Mouse (Mus musculus) embryonic facial prominence, embryonic 14.5 days (tissue): ENCODE measurements around the gene Bcdin3d. TPM values are rescaled to one million over a fixed set of nuclear protein-coding genes. Genes with fewer than 3 reads are reported as not detected.

Experiments
- ATAC-seq: fragments of 200-750 bp; cut with Nextera tagmentation; 2 replicates; pipeline ENCODE4 v1.8.0; 2017; ENCODE audit warnings: low read depth, moderate number of reproducible peaks, moderate TSS enrichment
- DNase-seq: peaks from one replicate; pipeline ENCODE4 v3.0.0-alpha.2; 2015; ENCODE audit warnings: low spot score
- H3K27ac ChIP-seq: fragments of 300-500 bp; sonication (generic); replicated peaks from 2 replicates; pipeline ENCODE4 v1.5.1; 2014; ENCODE audit warnings: low read depth, mild to moderate bottlenecking, low read length, moderate library complexity
- H3K27me3 ChIP-seq: fragments of 300-500 bp; sonication (generic); replicated peaks from 2 replicates; pipeline ENCODE4 v1.6.1; 2014; ENCODE audit warnings: low read length; ENCODE audit not compliant: control insufficient read depth, insufficient read depth
- H3K36me3 ChIP-seq: fragments of 300-500 bp; sonication (generic); 2 replicates; pipeline ENCODE4 v1.6.1; 2014; ENCODE audit warnings: low read length, mixed read lengths; ENCODE audit not compliant: control insufficient read depth, insufficient read depth
- H3K4me1 ChIP-seq: fragments of 300-500 bp; sonication (generic); 2 replicates; pipeline ENCODE4 v1.6.1; 2014; ENCODE audit warnings: antibody characterized with exemption, low read length; ENCODE audit not compliant: control insufficient read depth, insufficient read depth
- H3K4me2 ChIP-seq: fragments of 300-500 bp; sonication (generic); 2 replicates; pipeline ENCODE4 v1.6.1; 2014; ENCODE audit warnings: low read depth, mild to moderate bottlenecking, low read length, moderate library complexity, mixed read lengths
- H3K4me3 ChIP-seq: fragments of 300-500 bp; sonication (generic); 2 replicates; pipeline ENCODE4 v1.5.1; 2014; ENCODE audit warnings: low read depth, mild to moderate bottlenecking, low read length
- H3K9ac ChIP-seq: fragments of 300-500 bp; sonication (generic); 2 replicates; pipeline ENCODE4 v1.6.1; 2014; ENCODE audit warnings: low read depth, mild to moderate bottlenecking, low read length, moderate library complexity, mixed read lengths
- H3K9me3 ChIP-seq: fragments of 300-500 bp; sonication (generic); 2 replicates; pipeline ENCODE4 v1.6.1; 2016; ENCODE audit warnings: low read length; ENCODE audit not compliant: control insufficient read depth
- WGBS: fragments of 180-500 bp; shearing (Covaris S2); extraction: QIAGEN DNeasy Blood & Tissue Kit; methylation state at CpG from one replicate; pipeline ENCODE4 v1.1.7; 2014; 5-methylcytosine and 5-hydroxymethylcytosine counted together
- polyA plus RNA-seq: library from polyadenylated mRNA; unstranded; fragments of >200 nt; fragmentation: Nextera tagmentation; extraction: Ambion mirVana; gene quantifications from 2 replicates; pipeline ENCODE4 v1.2.1, GENCODE M21; 2014

The Bcdin3d gene
- polyA plus RNA-seq = 10.8 and 12.9 TPM in 2 replicates

GRCm38 (mm10) chr15:99474576-99474926 lies at the start of gene Bcdin3d:
TSS of gene Bcdin3d (minus strand) at chr15:99474730.
- no peaks in the 10 kb centered on the region for H3K9me3 ChIP-seq
- ATAC-seq (peak; percentile 88), DNase-seq (peak; percentile 94)
- H3K36me3 ChIP-seq = peaks cover 10% of the 10 kb centered on the region
- under 1% methylated on average over 21 of the region's 26 CpGs for WGBS
- H3K4me3 ChIP-seq = peak within 1 kb of the TSS; percentile 66
- peak within 1 kb of the TSS; percentile 62 for H3K4me2 ChIP-seq
- H3K27me3 ChIP-seq = no peaks in the 10 kb centered on the region
- H3K9ac ChIP-seq = peak within 1 kb of the TSS; percentile 86
- H3K4me1 ChIP-seq = peaks cover 12% of the 10 kb centered on the region
- H3K27ac ChIP-seq = peak within 1 kb of the TSS; percentile 89

GRCm38 (mm10) chr15:99520306-99520705 lies 45.8 kb upstream of the Bcdin3d start:
- H3K4me2 ChIP-seq = no peak overlapping the region
- H3K4me1 ChIP-seq = no peaks in the 10 kb centered on the region
- H3K36me3 ChIP-seq = no peaks in the 10 kb centered on the region
- H3K9ac ChIP-seq = no peak overlapping the region
- no peaks in the 10 kb centered on the region for H3K27me3 ChIP-seq
- 86% methylated on average over 7 of the region's 7 CpGs for WGBS
- ATAC-seq (no peak), DNase-seq (no peak)
- no peak overlapping the region for H3K27ac ChIP-seq
- no peaks in the 10 kb centered on the region for H3K9me3 ChIP-seq
- no peak overlapping the region for H3K4me3 ChIP-seq

- Histone ChIP-seq H3K27ac (no peak overlapping the region), H3K4me3 (no peak overlapping the region), H3K36me3 (no peaks in the 10 kb centered on the region), H3K9me3 (no peaks in the 10 kb centered on the region), H3K9ac (no peak overlapping the region), H3K4me1 (no peaks in the 10 kb centered on the region), H3K27me3 (no peaks in the 10 kb centered on the region), H3K4me2 (no peak overlapping the region)
- WGBS = 89% methylated on average over 9 of the region's 9 CpGs
- no peak for DNase-seq
- ATAC-seq = no peak
Observed at GRCm38 (mm10) chr15:99519626-99520025, 45.1 kb upstream of the Bcdin3d start.

- Histone ChIP-seq H3K36me3 (no peaks in the 10 kb centered on the region), H3K9ac (no peak overlapping the region), H3K27ac (no peak overlapping the region), H3K4me3 (no peak overlapping the region), H3K4me1 (no peaks in the 10 kb centered on the region), H3K4me2 (no peak overlapping the region), H3K27me3 (no peaks in the 10 kb centered on the region), H3K9me3 (no peaks in the 10 kb centered on the region)
- WGBS = 67% methylated on average over 7 of the region's 7 CpGs
- DNase-seq = no peak
- no peak for ATAC-seq
Observed at GRCm38 (mm10) chr15:99517715-99518114, 43.2 kb upstream of the Bcdin3d start.

DNA sequence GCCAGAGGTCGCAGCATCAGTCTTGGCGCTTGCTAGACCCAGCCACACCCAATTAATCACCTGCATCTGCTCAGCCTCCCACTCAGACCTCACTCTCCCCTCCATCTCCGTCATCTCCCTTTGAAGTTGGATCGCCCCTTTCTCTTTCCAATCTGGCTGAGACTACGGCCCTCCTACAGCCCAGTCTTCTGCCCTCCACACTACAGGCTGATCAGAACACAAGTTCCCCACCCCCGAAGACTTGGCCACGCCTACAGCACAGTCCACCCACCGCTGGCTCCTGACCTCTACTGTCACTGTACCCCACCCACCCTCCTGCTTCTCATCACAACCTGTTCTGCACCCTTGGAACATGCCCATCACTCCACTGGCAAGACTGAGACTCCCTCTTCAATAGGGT lies 42.2 kb upstream of the Bcdin3d start:
- Histone ChIP-seq H3K4me1 (no peaks in the 10 kb centered on the region), H3K9me3 (no peaks in the 10 kb centered on the region), H3K27ac (no peak overlapping the region), H3K4me2 (no peak overlapping the region), H3K27me3 (no peaks in the 10 kb centered on the region), H3K36me3 (no peaks in the 10 kb centered on the region), H3K9ac (no peak overlapping the region), H3K4me3 (no peak overlapping the region)
- 56% methylated on average over 8 of the region's 8 CpGs for WGBS
- DNase-seq (no peak), ATAC-seq (no peak)

DNA sequence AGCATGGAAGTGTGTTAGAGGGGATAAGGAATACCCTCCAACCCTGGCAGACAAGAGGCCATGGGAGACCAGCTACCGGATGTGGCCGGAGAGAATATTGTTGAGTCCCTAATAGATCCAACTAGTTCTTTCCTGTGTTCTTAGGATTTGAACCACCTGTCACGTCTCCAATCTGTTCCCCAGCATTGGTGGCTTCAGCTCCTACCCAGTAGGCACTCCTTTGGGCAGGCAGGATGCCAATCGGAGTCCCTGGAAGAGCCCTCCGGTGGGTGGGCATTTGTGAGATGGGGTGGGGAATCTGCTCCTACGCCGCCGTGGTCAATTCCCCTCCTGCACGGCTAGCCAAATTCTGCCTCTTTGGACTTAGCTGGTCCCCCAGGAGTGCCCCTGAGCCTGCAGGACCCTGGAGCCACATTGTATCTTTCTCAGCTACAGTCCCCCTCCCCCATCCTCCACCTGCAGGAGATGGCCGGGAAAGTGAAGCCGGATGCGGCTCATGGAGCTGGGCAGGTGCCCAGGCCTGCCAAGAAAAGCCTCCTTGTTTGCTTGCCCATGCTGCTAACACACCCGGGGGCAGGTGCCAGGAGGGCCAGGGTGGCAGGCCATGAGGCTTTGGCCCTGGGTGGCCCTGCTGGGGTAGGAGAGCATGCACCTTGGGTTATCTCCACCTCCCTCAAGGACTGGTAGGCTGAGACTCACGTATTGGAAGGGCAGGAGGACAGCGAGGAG lies 37.4 kb upstream of the Bcdin3d start:
- no peak overlapping the region for H3K27ac ChIP-seq
- 78% methylated on average over 15 of the region's 15 CpGs for WGBS
- H3K27me3 ChIP-seq = no peaks in the 10 kb centered on the region
- no peak overlapping the region for H3K9ac ChIP-seq
- no peaks in the 10 kb centered on the region for H3K9me3 ChIP-seq
- no peaks in the 10 kb centered on the region for H3K4me1 ChIP-seq
- ATAC-seq (no peak), DNase-seq (no peak)
- H3K4me3 ChIP-seq = no peak overlapping the region
- no peak overlapping the region for H3K4me2 ChIP-seq
- H3K36me3 ChIP-seq = no peaks in the 10 kb centered on the region

- H3K9ac ChIP-seq = no peak overlapping the region
- DNase-seq = no peak
- 87% methylated on average over 2 of the region's 3 CpGs for WGBS
- H3K27me3 ChIP-seq = no peaks in the 10 kb centered on the region
- peaks cover 4% of the 10 kb centered on the region; the same call in 1 of the 2 replicates for H3K4me1 ChIP-seq
- ATAC-seq = no peak
- no peak overlapping the region for H3K4me3 ChIP-seq
- no peaks in the 10 kb centered on the region for H3K36me3 ChIP-seq
- H3K4me2 ChIP-seq = no peak overlapping the region
- H3K9me3 ChIP-seq = no peaks in the 10 kb centered on the region
- no peak overlapping the region for H3K27ac ChIP-seq
Observed at GRCm38 (mm10) chr15:99510621-99511020, 36.1 kb upstream of the Bcdin3d start.

GRCm38 (mm10) chr15:99509840-99510239 lies 35.3 kb upstream of the Bcdin3d start:
- H3K36me3 ChIP-seq = no peaks in the 10 kb centered on the region
- DNase-seq (no peak), ATAC-seq (no peak)
- no peak overlapping the region for H3K27ac ChIP-seq
- H3K9me3 ChIP-seq = no peaks in the 10 kb centered on the region
- no peaks in the 10 kb centered on the region for H3K27me3 ChIP-seq
- H3K4me1 ChIP-seq = peaks cover 12% of the 10 kb centered on the region; the same call in 1 of the 2 replicates
- H3K4me2 ChIP-seq = no peak overlapping the region
- 83% methylated on average over 7 of the region's 7 CpGs for WGBS
- no peak overlapping the region for H3K4me3 ChIP-seq
- no peak overlapping the region for H3K9ac ChIP-seq
